In the genomic region with DNA sequence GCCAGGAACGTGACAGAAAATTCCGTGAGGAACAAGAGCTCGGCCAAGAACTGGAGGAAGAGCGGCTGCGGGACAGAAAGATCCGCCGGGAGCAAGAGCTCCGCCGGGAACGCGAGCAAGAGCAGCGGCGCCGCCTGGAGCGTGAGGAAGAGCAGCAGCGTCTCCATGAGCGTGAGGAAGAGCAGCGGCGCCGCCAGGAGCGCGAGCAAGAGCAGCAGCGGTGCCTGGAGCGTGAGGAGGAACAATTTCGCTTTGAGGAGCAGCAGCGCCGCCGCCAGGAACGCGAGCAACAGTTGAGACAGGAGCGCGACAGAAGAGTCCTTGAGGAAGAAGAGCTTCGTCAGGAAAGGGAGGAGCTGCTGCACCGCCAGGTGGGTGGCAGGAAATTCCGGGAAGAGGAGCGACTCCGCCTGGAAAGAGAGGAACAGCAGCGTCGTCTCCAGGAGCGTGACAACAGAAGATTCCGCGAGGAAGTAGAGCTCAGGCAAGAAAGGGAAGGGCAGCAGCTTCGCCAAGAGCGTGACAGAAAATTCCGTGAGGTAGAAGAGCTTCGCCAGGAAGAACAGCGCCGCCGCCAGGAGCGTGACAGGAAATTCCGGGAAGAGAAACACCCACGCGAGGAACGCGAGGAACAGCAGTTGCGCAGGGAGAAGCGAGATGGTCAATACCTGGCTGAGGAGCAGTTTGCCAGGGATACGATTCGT, we compare ENCODE assay signal across 8 mouse cellular contexts. TPM values are rescaled to one million over a fixed set of nuclear protein-coding genes. Genes with fewer than 3 reads are reported as not detected.
A peak's percentile ranks its signal among the peaks of the same experiment; 100 is the strongest.
DNase-seq lines count a peak whose midpoint lies in the region; ATAC-seq and TF ChIP-seq lines count a peak whose summit lies in the region.

No protein-coding gene starts in this region.

- peaks cover 5% of the 10 kb centered on the region; the same call in 1 of the 2 replicates for H3K27me3 ChIP-seq in ES-Bruce4 (ENCODE audit: control insufficient read depth, insufficient read depth, low read length, poor library complexity, severe bottlenecking)
- H3K27me3 ChIP-seq in forebrain, postnatal 0 days (ENCODE audit: insufficient read depth, low read length), result peaks cover 27% of the 10 kb centered on the region
- peaks cover 56% of the 10 kb centered on the region for H3K27me3 ChIP-seq in hindbrain, embryonic 12.5 days
- H3K27me3 ChIP-seq in lung, embryonic 15.5 days, result peaks cover 35% of the 10 kb centered on the region

- peak; percentile 19 for DNase-seq in cerebellum, adult 11-12 months
- peak; percentile 82 for DNase-seq in forebrain, postnatal 0 days
- peak; percentile 36 to 60 for DNase-seq in layer of hippocampus, postnatal 10 days (ENCODE audit: low spot score in 2 of 2)
- peak; percentile 33 for DNase-seq in ovary, postnatal 14 days (ENCODE audit: low spot score)
- no peak for DNase-seq in MN1 (ENCODE audit: low spot score)

- TF ChIP-seq POLR2A in ES-Bruce4 (IDR thresholded peaks at IDR 0.05; ENCODE audit: insufficient read depth, low read length), result no peak

- H3K27ac ChIP-seq in ES-Bruce4 (ENCODE audit: insufficient read depth, low read length), result no peak overlapping the region
- H3K27ac ChIP-seq in forebrain, postnatal 0 days (ENCODE audit: low read depth, low read length), result no peak overlapping the region; the same call in 1 of the 2 replicates
- no peak overlapping the region for H3K27ac ChIP-seq in hindbrain, embryonic 12.5 days
- H3K27ac ChIP-seq in lung, embryonic 15.5 days, result peak overlapping the region; percentile 69

- H3K4me2 ChIP-seq in forebrain, postnatal 0 days (ENCODE audit: low read depth), result peak overlapping the region; percentile 93
- peak overlapping the region; percentile 94 for H3K4me2 ChIP-seq in hindbrain, embryonic 12.5 days (replicated peaks)
- peak overlapping the region; percentile 95 for H3K4me2 ChIP-seq in lung, embryonic 15.5 days

- H3K9ac ChIP-seq in ES-Bruce4 (ENCODE audit: low read depth, poor library complexity, severe bottlenecking), result peak overlapping the region; percentile 52
- peak overlapping the region; percentile 45 for H3K9ac ChIP-seq in forebrain, postnatal 0 days
- H3K9ac ChIP-seq in hindbrain, embryonic 12.5 days, result peak overlapping the region; percentile 36; the same call in 1 of the 2 replicates
- peak overlapping the region; percentile 52 for H3K9ac ChIP-seq in lung, embryonic 15.5 days

- H3K9me3 ChIP-seq in ES-Bruce4 (replicated peaks; ENCODE audit: control insufficient read depth, insufficient read depth, low read length, poor library complexity, severe bottlenecking), result no peaks in the 10 kb centered on the region
- H3K9me3 ChIP-seq in forebrain, postnatal 0 days (ENCODE audit: low read length), result no peaks in the 10 kb centered on the region
- H3K9me3 ChIP-seq in hindbrain, embryonic 12.5 days (replicated peaks), result no peaks in the 10 kb centered on the region
- no peaks in the 10 kb centered on the region for H3K9me3 ChIP-seq in lung, embryonic 15.5 days

- H3K4me1 ChIP-seq in ES-Bruce4 (ENCODE audit: control insufficient read depth, insufficient read depth, low read length), result no peaks in the 10 kb centered on the region
- H3K4me1 ChIP-seq in forebrain, postnatal 0 days (ENCODE audit: insufficient read depth), result no peaks in the 10 kb centered on the region
- H3K4me1 ChIP-seq in hindbrain, embryonic 12.5 days, result peaks cover 24% of the 10 kb centered on the region
- peaks cover 29% of the 10 kb centered on the region for H3K4me1 ChIP-seq in lung, embryonic 15.5 days

- under 1% methylated on average over 59 of the region's 59 CpGs for WGBS in forebrain, postnatal 0 days
- under 1% methylated on average over 59 of the region's 59 CpGs for WGBS in hindbrain, embryonic 12.5 days
- WGBS in lung, embryonic 15.5 days, result under 1% methylated on average over 59 of the region's 59 CpGs

- H3K4me3 ChIP-seq in ES-Bruce4 (ENCODE audit: low read depth, low read length), result peak overlapping the region; percentile 73
- peak overlapping the region; percentile 58 for H3K4me3 ChIP-seq in forebrain, postnatal 0 days (ENCODE audit: low read depth, low read length)
- H3K4me3 ChIP-seq in hindbrain, embryonic 12.5 days, result peak overlapping the region; percentile 54
- H3K4me3 ChIP-seq in lung, embryonic 15.5 days, result peak overlapping the region; percentile 58

- ATAC-seq in forebrain, postnatal 0 days, result peak; percentile 62
- ATAC-seq in hindbrain, embryonic 12.5 days (ENCODE audit: low FRiP score), result peak; percentile 71
- ATAC-seq in lung, embryonic 15.5 days (ENCODE audit: borderline replicate concordance, extremely low read depth, low FRiP score, low TSS enrichment), result peak; percentile 49; the same call in 1 of the 2 replicates

- TF ChIP-seq CTCF in ES-Bruce4 (IDR thresholded peaks at IDR 0.05; ENCODE audit: low read depth, low read length), result peak; percentile 55
- peak; percentile 62 for TF ChIP-seq CTCF in forebrain, postnatal 0 days (IDR thresholded peaks at IDR 0.05; ENCODE audit: low read depth)

- no peaks in the 10 kb centered on the region for H3K36me3 ChIP-seq in ES-Bruce4 (ENCODE audit: control insufficient read depth, insufficient read depth, low read length, poor library complexity, severe bottlenecking)
- H3K36me3 ChIP-seq in forebrain, postnatal 0 days (ENCODE audit: insufficient read depth), result no peaks in the 10 kb centered on the region
- no peaks in the 10 kb centered on the region for H3K36me3 ChIP-seq in hindbrain, embryonic 12.5 days
- no peaks in the 10 kb centered on the region for H3K36me3 ChIP-seq in lung, embryonic 15.5 days

- TF ChIP-seq EP300 in ES-Bruce4 (IDR thresholded peaks at IDR 0.05; ENCODE audit: insufficient read depth, low read depth, low read length), result peak; percentile 15; the same call in 1 of the 2 replicates

RNA-seq across cellular contexts. Expression of gene Tchh, which starts 5.2 kb away (rescaled TPM):
- 1.3 and 1.6 TPM in 2 replicates for polyA plus RNA-seq in ES-Bruce4 (2011; ENCODE audit: insufficient read depth, insufficient read length, low read depth, missing spikeins)
- total RNA-seq in forebrain, postnatal 0 days (2014; rRNA removed), result 0.38 and 0.57 TPM in 2 replicates
- 0.97 and 1.3 TPM in 2 replicates for polyA plus RNA-seq in forebrain, postnatal 0 days (2015; fragmentation: Nextera tagmentation; extraction: Ambion mirVana)
- 1.7 and 1.8 TPM in 2 replicates for polyA plus RNA-seq in hindbrain, embryonic 12.5 days (2016; fragmentation: Nextera tagmentation; extraction: Ambion mirVana)
- total RNA-seq in layer of hippocampus, postnatal 10 days (2021), result 1 to 10 TPM; 1.4 to 1.6 TPM
- 2.3 and 3.3 TPM in 2 replicates for polyA plus RNA-seq in lung, embryonic 15.5 days (2015; fragmentation: Nextera tagmentation; extraction: Ambion mirVana)

RNA-seq across cellular contexts. Expression of gene Tchhl1, which starts 21.3 kb away (rescaled TPM):
- not detected in 2 replicates for polyA plus RNA-seq in ES-Bruce4 (2011; ENCODE audit: insufficient read depth, insufficient read length, low read depth, missing spikeins)
- total RNA-seq in forebrain, postnatal 0 days (2014; rRNA removed), result not detected in 2 replicates
- not detected in 2 replicates for polyA plus RNA-seq in forebrain, postnatal 0 days (2015; fragmentation: Nextera tagmentation; extraction: Ambion mirVana)
- polyA plus RNA-seq in hindbrain, embryonic 12.5 days (2016; fragmentation: Nextera tagmentation; extraction: Ambion mirVana), result not detected in 2 replicates
- total RNA-seq in layer of hippocampus, postnatal 10 days (2021), result not detected
- not detected in 2 replicates for polyA plus RNA-seq in lung, embryonic 15.5 days (2015; fragmentation: Nextera tagmentation; extraction: Ambion mirVana)

RNA-seq across cellular contexts. Expression of gene Rptn, which starts 53.8 kb away (rescaled TPM):
- polyA plus RNA-seq in ES-Bruce4 (2011; ENCODE audit: insufficient read depth, insufficient read length, low read depth, missing spikeins), result not detected in 2 replicates
- total RNA-seq in forebrain, postnatal 0 days (2014; rRNA removed), result not detected in 2 replicates
- polyA plus RNA-seq in forebrain, postnatal 0 days (2015; fragmentation: Nextera tagmentation; extraction: Ambion mirVana), result not detected in 2 replicates
- not detected in 2 replicates for polyA plus RNA-seq in hindbrain, embryonic 12.5 days (2016; fragmentation: Nextera tagmentation; extraction: Ambion mirVana)
- total RNA-seq in layer of hippocampus, postnatal 10 days (2021), result not detected
- polyA plus RNA-seq in lung, embryonic 15.5 days (2015; fragmentation: Nextera tagmentation; extraction: Ambion mirVana), result not detected in 2 replicates
